ENCODE assay signal across 27 mouse cellular contexts in the genomic region with DNA sequence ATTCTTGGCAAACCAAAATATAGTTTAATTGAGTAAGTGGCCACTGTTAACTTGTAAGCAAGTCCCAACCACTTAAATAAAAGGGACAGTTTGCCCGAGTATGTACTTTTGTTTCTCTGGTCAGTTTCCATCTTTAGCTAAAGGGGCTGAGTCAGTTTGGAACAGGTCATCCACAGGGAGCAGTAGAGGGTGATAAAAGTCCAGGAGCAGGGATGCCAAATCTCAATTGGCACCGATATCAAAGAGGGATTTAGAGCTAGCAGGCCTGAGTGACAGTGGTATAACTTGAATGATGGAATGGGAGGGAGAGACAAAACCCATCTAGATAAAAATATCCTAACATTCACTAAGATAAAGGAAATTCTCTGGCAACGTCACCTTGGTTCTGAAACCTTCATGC. TPM values are rescaled to one million over a fixed set of nuclear protein-coding genes. Genes with fewer than 3 reads are reported as not detected.
DNase-seq lines count a peak whose midpoint lies in the region; ATAC-seq and TF ChIP-seq lines count a peak whose summit lies in the region.
"Had no signal": no experiment of that assay in that cellular context is flagged by ENCODE, and none has a peak within 500 bp of the region (broad histone marks: within the 10 kb centered on the region; RNA-seq: fewer than 3 reads in every experiment).

No protein-coding gene starts in this region.

- no peaks in the 10 kb centered on the region for H3K27me3 ChIP-seq in heart, adult 2 months (ENCODE audit: control insufficient read depth, insufficient read depth, low read length)
- 0 out of 2 replicates have a peak, but pooled peaks cover 2% of the 10 kb centered on the region for H3K27me3 ChIP-seq in heart, embryonic 11.5 days (ENCODE audit: control insufficient read depth, insufficient read depth, low read length)
- H3K27me3 ChIP-seq in heart, embryonic 16.5 days (ENCODE audit: control insufficient read depth, insufficient read depth, low read length) = 0 out of 2 replicates have a peak, but pooled peaks cover 2% of the 10 kb centered on the region
- peaks cover 9% of the 10 kb centered on the region for H3K27me3 ChIP-seq in heart, embryonic 10.5 days (ENCODE audit: insufficient read depth, poor library complexity, severe bottlenecking)
- H3K27me3 ChIP-seq: CH12.LX; heart, embryonic 12.5 days had no signal

- no peak overlapping the region for H3K4me3 ChIP-seq in heart, adult 2 months
- no peak overlapping the region for H3K4me3 ChIP-seq in heart, embryonic 11.5 days (ENCODE audit: low read depth, low read length)
- no peak overlapping the region for H3K4me3 ChIP-seq in heart, embryonic 16.5 days (ENCODE audit: low read length)
- no peak overlapping the region for H3K4me3 ChIP-seq in heart, embryonic 10.5 days
- H3K4me3 ChIP-seq: embryonic facial prominence, embryonic 12.5 days; embryonic facial prominence, embryonic 15.5 days; heart, embryonic 12.5 days had no signal

- H3K9me3 ChIP-seq in heart, embryonic 11.5 days (replicated peaks; ENCODE audit: control insufficient read depth, low read length) = no peaks in the 10 kb centered on the region
- no peaks in the 10 kb centered on the region for H3K9me3 ChIP-seq in heart, embryonic 16.5 days (replicated peaks; ENCODE audit: control insufficient read depth, low read length)
- no peaks in the 10 kb centered on the region for H3K9me3 ChIP-seq in heart, embryonic 10.5 days
- H3K9me3 ChIP-seq: embryonic facial prominence, embryonic 12.5 days; embryonic facial prominence, embryonic 15.5 days; G1E; heart, embryonic 12.5 days had no signal

- 42% methylated on average over 3 of the region's 3 CpGs for WGBS in heart, adult 2 months
- WGBS in heart, embryonic 11.5 days (ENCODE audit: insufficient replicate concordance) = 52% methylated on average over 3 of the region's 3 CpGs
- WGBS in heart, embryonic 16.5 days = 40% methylated on average over 3 of the region's 3 CpGs
- 58% methylated on average over 3 of the region's 3 CpGs for WGBS in heart, embryonic 10.5 days

- TF ChIP-seq EP300 in heart, adult 2 months (IDR thresholded peaks at IDR 0.05; ENCODE audit: insufficient read depth, low read depth, low read length) = no peak

- H3K9ac ChIP-seq in heart, adult 2 months (ENCODE audit: low read depth, low read length) = no peak overlapping the region
- no peak overlapping the region for H3K9ac ChIP-seq in heart, embryonic 11.5 days (ENCODE audit: low read depth, low read length)
- no peak overlapping the region for H3K9ac ChIP-seq in heart, embryonic 16.5 days (ENCODE audit: low read length)
- H3K9ac ChIP-seq: embryonic facial prominence, embryonic 12.5 days; embryonic facial prominence, embryonic 15.5 days; forebrain, postnatal 0 days; heart, embryonic 12.5 days; hindbrain, embryonic 14.5 days had no signal

- ATAC-seq in heart, embryonic 11.5 days (replicated peaks; ENCODE audit: insufficient number of reproducible peaks, low FRiP score, low TSS enrichment) = no peak
- ATAC-seq in heart, embryonic 16.5 days (replicated peaks; ENCODE audit: extremely low read depth, insufficient read depth, low FRiP score) = no peak
- ATAC-seq: forebrain, embryonic 14.5 days; forebrain, postnatal 0 days; hindbrain, postnatal 0 days; inflammation-experienced regulatory T-cells, adult 6 months; intestine, embryonic 16.5 days; Patski had no signal

- peak; percentile 9 to 11 for DNase-seq in cerebellum, postnatal 10 days
- DNase-seq in cerebellum, postnatal 14 days = no peak
- DNase-seq in heart, adult 2 months = no peak
- DNase-seq in heart, embryonic 10.5 days (ENCODE audit: low spot score) = no peak
- DNase-seq: adrenal gland, adult 2 months; adrenal gland, postnatal 25 days; B cell, adult 2 months; cerebellum, adult 11-12 months; cerebellum, adult 8-10 months; cerebellum, postnatal 25 days; forebrain, postnatal 0 days; heart, postnatal 36 days; kidney, adult 18-20 months; kidney, adult 9 months had no signal

- no peaks in the 10 kb centered on the region for H3K79me2 ChIP-seq in heart, adult 2 months (replicated peaks; ENCODE audit: control insufficient read depth, insufficient read depth, low read length)

- intact Hi-C loops in heart, adult 2 months (cut with DNase I) = no loop called here

- H3K27ac ChIP-seq in heart, adult 2 months = peak overlapping the region; percentile 47
- no peak overlapping the region for H3K27ac ChIP-seq in heart, embryonic 11.5 days (ENCODE audit: low read depth, low read length)
- peak overlapping the region; percentile 65 for H3K27ac ChIP-seq in heart, embryonic 16.5 days (ENCODE audit: low read length)
- no peak overlapping the region for H3K27ac ChIP-seq in heart, embryonic 10.5 days
- H3K27ac ChIP-seq: embryonic facial prominence, embryonic 12.5 days; embryonic facial prominence, embryonic 15.5 days; hindbrain, embryonic 14.5 days; hindbrain, postnatal 0 days had no signal

- peaks cover 13% of the 10 kb centered on the region for H3K4me1 ChIP-seq in heart, adult 2 months (ENCODE audit: control insufficient read depth, insufficient read depth, low read length)
- H3K4me1 ChIP-seq in heart, embryonic 11.5 days (ENCODE audit: control insufficient read depth, insufficient read depth, low read length) = 0 out of 2 replicates have a peak, but pooled peaks cover 5% of the 10 kb centered on the region
- H3K4me1 ChIP-seq in heart, embryonic 16.5 days (ENCODE audit: control insufficient read depth, insufficient read depth, low read length) = peaks cover 25% of the 10 kb centered on the region
- H3K4me1 ChIP-seq in heart, embryonic 10.5 days = no peaks in the 10 kb centered on the region
- H3K4me1 ChIP-seq: embryonic facial prominence, embryonic 12.5 days; embryonic facial prominence, embryonic 15.5 days had no signal

- peaks cover 19% of the 10 kb centered on the region for H3K36me3 ChIP-seq in heart, adult 2 months (ENCODE audit: control insufficient read depth, insufficient read depth, low read length)
- H3K36me3 ChIP-seq in heart, embryonic 11.5 days (ENCODE audit: control insufficient read depth, insufficient read depth, low read length) = no peaks in the 10 kb centered on the region
- H3K36me3 ChIP-seq in heart, embryonic 16.5 days (ENCODE audit: control insufficient read depth, insufficient read depth) = no peaks in the 10 kb centered on the region
- H3K36me3 ChIP-seq in heart, embryonic 10.5 days = no peaks in the 10 kb centered on the region
- H3K36me3 ChIP-seq: embryonic facial prominence, embryonic 12.5 days; embryonic facial prominence, embryonic 15.5 days; G1E; heart, embryonic 12.5 days had no signal

- no peak overlapping the region for H3K4me2 ChIP-seq in heart, embryonic 11.5 days
- H3K4me2 ChIP-seq in heart, embryonic 16.5 days (ENCODE audit: low read depth, low read length) = no peak overlapping the region
- H3K4me2 ChIP-seq: embryonic facial prominence, embryonic 12.5 days; embryonic facial prominence, embryonic 15.5 days; heart, embryonic 12.5 days; hindbrain, embryonic 14.5 days had no signal

- TF ChIP-seq CTCF in heart, adult 2 months (IDR thresholded peaks at IDR 0.05) = peak; percentile 39

- no peak for TF ChIP-seq POLR2A in heart, adult 2 months (IDR thresholded peaks at IDR 0.05; ENCODE audit: insufficient read depth, low read depth, low read length)

RNA-seq across cellular contexts. Expression of a gene that starts 45.0 kb away (rescaled TPM):
- 100 to 1,000 TPM; 140 to 205 TPM for total RNA-seq in heart, adult 2 months (2021)
- polyA plus RNA-seq in heart, adult 2 months (2012; rRNA removed) = 108 and 133 TPM in 2 replicates
- polyA plus RNA-seq in heart, embryonic 11.5 days (2014; fragmentation: Nextera tagmentation; extraction: Ambion mirVana) = 184 and 203 TPM in 2 replicates
- 204 and 223 TPM in 2 replicates for polyA plus RNA-seq in heart, embryonic 16.5 days (2015; fragmentation: Nextera tagmentation; extraction: Ambion mirVana)
- 139 and 202 TPM in 2 replicates for polyA plus RNA-seq in heart, embryonic 10.5 days (2016; fragmentation: Nextera tagmentation; extraction: Ambion mirVana)

Comparison
In these comparisons a context has a peak if more than half of its experiments do, and no peak if none do; other contexts are left out.
1. DNase-seq: peak in cerebellum, postnatal 10 days (2 of 2); none in cerebellum, postnatal 14 days (0 of 2), heart, adult 2 months (0 of 2) and heart, embryonic 10.5 days (single experiment).
2. H3K27ac ChIP-seq: peak in heart, adult 2 months (single experiment) and heart, embryonic 16.5 days (single experiment); none in heart, embryonic 11.5 days (single experiment) and heart, embryonic 10.5 days (single experiment).